Mouse (Mus musculus) ES-E14 (cell line): Measurements from ENCODE around the gene H1f0.

Experiments used
- CHD2 ChIP-seq: IDR thresholded peaks from 2 replicates; pipeline ENCODE4 v1.6.1; 2014; ENCODE audit warnings: mild to moderate bottlenecking, low read depth, low read length, inconsistent platforms
- HCFC1 ChIP-seq: IDR thresholded peaks from 2 replicates; pipeline ENCODE4 v1.6.1; 2012; ENCODE audit warnings: low read length, inconsistent platforms, borderline replicate concordance; ENCODE audit not compliant: insufficient read depth
- MAFK ChIP-seq: IDR thresholded peaks from 2 replicates; pipeline ENCODE4 v1.6.1; 2014; ENCODE audit warnings: mild to moderate bottlenecking, low read depth, low read length, inconsistent platforms; ENCODE audit not compliant: insufficient read depth
- ZC3H11A ChIP-seq: IDR thresholded peaks from 2 replicates; pipeline ENCODE4 v1.6.1; 2012; ENCODE audit warnings: low read depth, mild to moderate bottlenecking, inconsistent platforms, low read length, borderline replicate concordance
- ZNF384 ChIP-seq: IDR thresholded peaks from 2 replicates; pipeline ENCODE4 v1.6.1; 2012; ENCODE audit warnings: low read depth, low read length, inconsistent platforms

DNA sequence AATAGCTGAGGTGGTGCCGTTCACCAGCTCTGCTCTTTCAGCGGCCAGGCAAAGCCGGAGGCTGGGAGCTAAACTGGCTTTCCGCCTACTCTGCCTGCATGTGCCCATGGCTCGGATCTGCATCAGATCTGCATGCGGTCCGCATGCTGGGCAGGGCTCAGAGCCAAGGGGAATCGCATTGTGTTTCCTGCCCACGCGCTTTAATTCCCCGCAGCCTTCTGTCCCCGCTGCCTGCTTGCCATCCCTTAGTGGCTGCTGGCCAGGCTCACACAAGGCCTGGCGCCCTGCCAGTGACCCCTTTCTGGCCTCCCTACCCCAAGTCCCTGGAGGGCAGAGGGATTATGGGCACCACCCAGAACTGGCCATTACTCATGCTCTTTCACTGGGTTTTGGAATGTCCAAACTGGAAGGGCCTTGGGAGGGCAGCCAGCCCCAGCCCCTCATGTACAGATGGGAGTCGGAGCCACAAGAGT, 39.7 kb upstream of the H1f0 start:
- TF ChIP-seq ZC3H11A (no peak), ZNF384 (no peak), MAFK (no peak), CHD2 (no peak), HCFC1 (no peak)
